Mouse (Mus musculus) liver, adult 2 months (tissue): ENCODE data around the gene Hoxc5.

Experiments
- CTCF ChIP-seq: fragments of 200-500 bp; IDR thresholded peaks from 2 replicates; pipeline ENCODE4 v1.5.1; 2011; ENCODE audit warnings: low read depth, low read length, control low read depth
- POLR2A ChIP-seq: fragments of 200-500 bp; IDR thresholded peaks from 2 replicates; pipeline ENCODE4 v1.6.1; 2011; ENCODE audit warnings: low read length, control low read depth; ENCODE audit not compliant: insufficient read depth; ENCODE audit errors: extremely low read depth

GRCm38 (mm10) chr15:102965892-102966775 is 1.1 kb upstream of the Hoxc5 start:
- TF ChIP-seq CTCF (peak; percentile 67), POLR2A (no peak)
